Mouse (Mus musculus): Measurements from ENCODE around the gene Gm20388.

GRCm38 (mm10) chr8:124232280-124232600, 4321.6 kb downstream of the Gm20388 start:
- TF ChIP-seq TAL1 (IDR thresholded peaks at IDR 0.05; ENCODE audit: low read length) (no peak), GATA1 (IDR thresholded peaks at IDR 0.05; ENCODE audit: low read length) (no peak)

Measured in erythroblast, embryonic 14.5 days (primary cell).